Mouse (Mus musculus) stomach, embryonic 16.5 days (tissue): Measurements from ENCODE around the gene Gna13. TPM values are rescaled to one million over a fixed set of nuclear protein-coding genes. Genes with fewer than 3 reads are reported as not detected.

ENCODE experiments used
- ATAC-seq: fragments of 200-750 bp; cut with Nextera tagmentation; 2 replicates; pipeline ENCODE4 v1.8.0; 2017; ENCODE audit warnings: moderate number of reproducible peaks, moderate TSS enrichment; ENCODE audit not compliant: insufficient read depth, low FRiP score
- H3K27ac ChIP-seq: fragments of 300-500 bp; sonication (generic); 2 replicates; pipeline ENCODE4 v1.5.1; 2014; ENCODE audit warnings: low read length
- H3K27me3 ChIP-seq: fragments of 300-500 bp; sonication (generic); 2 replicates; pipeline ENCODE4 v1.6.1; 2014; ENCODE audit warnings: low read length, control low read depth, mixed read lengths; ENCODE audit not compliant: control insufficient read depth, insufficient read depth
- H3K36me3 ChIP-seq: fragments of 300-500 bp; sonication (generic); 2 replicates; pipeline ENCODE4 v1.6.1; 2014; ENCODE audit warnings: low read length; ENCODE audit not compliant: control insufficient read depth, insufficient read depth
- H3K4me1 ChIP-seq: fragments of 300-500 bp; sonication (generic); 2 replicates; pipeline ENCODE4 v1.6.1; 2014; ENCODE audit warnings: low read length, control low read depth, mixed read lengths; ENCODE audit not compliant: control insufficient read depth, insufficient read depth
- H3K4me2 ChIP-seq: fragments of 300-500 bp; sonication (generic); 2 replicates; pipeline ENCODE4 v1.6.1; 2014; ENCODE audit warnings: low read depth, low read length, mixed read lengths
- H3K4me3 ChIP-seq: fragments of 300-500 bp; sonication (generic); replicated peaks from 2 replicates; pipeline ENCODE4 v1.5.1; 2014; ENCODE audit warnings: mild to moderate bottlenecking, low read length
- H3K9ac ChIP-seq: fragments of 300-500 bp; sonication (generic); 2 replicates; pipeline ENCODE4 v1.6.1; 2014; ENCODE audit warnings: low read length
- H3K9me3 ChIP-seq: fragments of 300-500 bp; sonication (generic); replicated peaks from 2 replicates; pipeline ENCODE4 v1.6.1; 2016; ENCODE audit warnings: low read length, control low read depth; ENCODE audit not compliant: control insufficient read depth
- WGBS: fragments of 180-500 bp; shearing (Covaris S2); extraction: QIAGEN DNeasy Blood & Tissue Kit; methylation state at CpG from one replicate; pipeline ENCODE4 v1.1.7; 2014; 5-methylcytosine and 5-hydroxymethylcytosine counted together
- polyA plus RNA-seq: library from polyadenylated mRNA; unstranded; fragments of >200 nt; fragmentation: Nextera tagmentation; extraction: Ambion mirVana; gene quantifications from 2 replicates; pipeline ENCODE4 v1.2.1, GENCODE M21; 2015

Gna13 gene
- polyA plus RNA-seq, 1 experiment from 2014 or later: 28.8 TPM

DNA sequence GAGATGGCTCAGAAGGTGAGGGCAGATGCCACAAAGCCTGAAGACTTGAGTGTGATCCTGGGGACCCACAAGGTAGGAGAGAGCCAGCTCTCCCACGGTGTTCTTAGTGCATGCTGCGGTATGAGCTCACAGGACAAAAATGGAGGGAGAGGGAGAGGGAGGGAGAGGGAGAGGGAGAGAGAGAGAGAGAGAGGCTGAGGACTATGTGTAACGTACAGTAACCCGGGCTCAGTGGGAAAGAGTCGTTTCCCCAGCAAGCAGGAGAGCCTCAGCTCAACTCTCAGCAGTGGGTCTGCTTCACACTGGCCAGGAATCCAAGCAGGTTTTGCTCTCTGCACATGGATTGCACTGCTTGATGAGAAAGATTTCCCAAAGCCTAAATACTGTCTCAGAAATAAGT is 76.6 kb downstream of the Gna13 start:
- Histone ChIP-seq H3K27me3 (no peaks in the 10 kb centered on the region), H3K4me2 (peak overlapping the region; percentile 75), H3K9me3 (no peaks in the 10 kb centered on the region), H3K27ac (peak overlapping the region; percentile 75; the same call in 1 of the 2 replicates), H3K9ac (peak overlapping the region; percentile 73), H3K4me1 (no peaks in the 10 kb centered on the region), H3K36me3 (0 out of 2 replicates have a peak, but pooled peaks cover 2% of the 10 kb centered on the region), H3K4me3 (peak overlapping the region; percentile 54)
- peak; percentile 38; the same call in 1 of the 2 replicates for ATAC-seq
- whole genome bisulfite sequencing: 12% methylated on average over 5 of the region's 5 CpGs

- H3K4me1 ChIP-seq: no peaks in the 10 kb centered on the region
- H3K27ac ChIP-seq: peak overlapping the region; percentile 75
- WGBS: under 1% methylated on average over 32 of the region's 32 CpGs
- H3K36me3 ChIP-seq: no peaks in the 10 kb centered on the region
- H3K27me3 ChIP-seq: no peaks in the 10 kb centered on the region
- peak; percentile 84; the same call in 1 of the 2 replicates for ATAC-seq
- H3K4me2 ChIP-seq: peak overlapping the region; percentile 75
- peak overlapping the region; percentile 54 for H3K4me3 ChIP-seq
- H3K9ac ChIP-seq: peak overlapping the region; percentile 73
- no peaks in the 10 kb centered on the region for H3K9me3 ChIP-seq
Measured at GRCm38 (mm10) chr11:109439829-109440340, 77.3 kb downstream of the Gna13 start.

DNA sequence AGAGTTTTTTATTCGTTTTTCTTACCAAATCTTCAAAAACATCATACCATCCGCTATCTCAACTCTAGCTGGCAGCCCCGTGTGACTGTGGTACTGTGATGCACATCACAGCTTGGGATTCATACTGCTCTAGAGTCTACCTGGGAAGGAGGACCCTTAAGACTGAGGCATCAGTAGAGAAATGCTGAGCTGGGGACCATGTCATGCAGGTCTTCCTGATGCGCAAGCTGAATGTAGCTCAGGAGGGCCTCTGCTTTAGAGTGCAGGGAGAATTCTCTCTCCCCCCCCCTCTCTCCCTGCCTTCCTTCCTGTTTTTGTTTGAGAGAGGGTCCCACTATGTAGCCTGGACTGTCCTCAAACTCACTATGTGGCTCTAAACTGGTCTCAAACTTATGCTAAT is 78.0 kb downstream of the Gna13 start:
- no peak overlapping the region; the same call in 1 of the 2 replicates for H3K9ac ChIP-seq
- no peaks in the 10 kb centered on the region for H3K27me3 ChIP-seq
- no peak for ATAC-seq
- no peaks in the 10 kb centered on the region for H3K4me1 ChIP-seq
- no peak overlapping the region for H3K27ac ChIP-seq
- H3K36me3 ChIP-seq: no peaks in the 10 kb centered on the region
- H3K9me3 ChIP-seq: no peaks in the 10 kb centered on the region
- WGBS: 63% methylated on average over 4 of the region's 4 CpGs
- peak overlapping the region; percentile 54 for H3K4me3 ChIP-seq
- peak overlapping the region; percentile 75 for H3K4me2 ChIP-seq

GRCm38 (mm10) chr11:109441119-109441518 is 78.5 kb downstream of the Gna13 start:
- Histone ChIP-seq H3K9ac (no peak overlapping the region), H3K9me3 (no peaks in the 10 kb centered on the region), H3K4me3 (no peak overlapping the region), H3K4me2 (no peak overlapping the region), H3K27ac (no peak overlapping the region), H3K27me3 (no peaks in the 10 kb centered on the region), H3K4me1 (no peaks in the 10 kb centered on the region), H3K36me3 (no peaks in the 10 kb centered on the region)
- WGBS: 73% methylated on average over 3 of the region's 3 CpGs
- no peak for ATAC-seq

DNA sequence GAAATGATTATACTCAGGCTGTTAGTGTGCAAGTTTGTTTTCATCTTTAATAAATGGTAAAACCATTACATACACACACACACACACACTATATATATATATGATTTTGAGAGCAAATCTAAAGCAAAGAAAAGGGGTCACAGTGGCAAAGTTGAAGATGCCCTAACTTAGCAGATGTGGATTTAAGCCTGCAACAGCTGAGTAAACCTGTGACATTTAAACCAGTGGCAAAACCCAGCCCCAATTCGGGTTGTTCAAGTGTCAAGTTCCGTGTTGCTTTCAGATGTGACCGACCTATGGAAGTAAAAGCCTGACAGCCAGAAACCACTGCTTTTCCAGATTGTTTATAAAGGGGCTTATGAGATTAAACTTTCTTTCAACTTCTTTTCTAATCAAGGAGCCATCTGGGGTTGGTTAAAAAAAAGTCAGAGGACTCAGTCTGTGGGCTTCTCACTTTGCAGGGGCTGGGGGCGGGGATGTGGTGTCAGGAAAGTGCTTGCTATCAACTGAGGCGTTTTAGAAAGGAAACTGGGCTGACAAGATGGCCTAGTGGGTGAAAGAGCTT is 79.6 kb downstream of the Gna13 start:
- no peak overlapping the region for H3K27ac ChIP-seq
- no peaks in the 10 kb centered on the region for H3K9me3 ChIP-seq
- H3K4me1 ChIP-seq: no peaks in the 10 kb centered on the region
- WGBS: 21% methylated on average over 5 of the region's 5 CpGs
- H3K4me2 ChIP-seq: no peak overlapping the region
- no peak overlapping the region for H3K9ac ChIP-seq
- no peaks in the 10 kb centered on the region for H3K36me3 ChIP-seq
- no peaks in the 10 kb centered on the region for H3K27me3 ChIP-seq
- no peak for ATAC-seq
- no peak overlapping the region for H3K4me3 ChIP-seq

- no peaks in the 10 kb centered on the region for H3K4me1 ChIP-seq
Measured at GRCm38 (mm10) chr11:109443468-109444263, 81.0 kb downstream of the Gna13 start.

GRCm38 (mm10) chr11:109444600-109444999 is 82.0 kb downstream of the Gna13 start:
- H3K9me3 ChIP-seq: no peaks in the 10 kb centered on the region
- H3K27me3 ChIP-seq: no peaks in the 10 kb centered on the region
- H3K4me2 ChIP-seq: no peak overlapping the region
- WGBS: 56% methylated on average over 7 of the region's 7 CpGs
- H3K4me1 ChIP-seq: no peaks in the 10 kb centered on the region
- no peak overlapping the region for H3K9ac ChIP-seq
- ATAC-seq: no peak
- no peaks in the 10 kb centered on the region for H3K36me3 ChIP-seq
- no peak overlapping the region for H3K4me3 ChIP-seq
- no peak overlapping the region for H3K27ac ChIP-seq

More at GRCm38 (mm10) chr11:109443468-109444263, 81.0 kb downstream of the Gna13 start:
- H3K9me3 ChIP-seq: no peaks in the 10 kb centered on the region
- no peak for ATAC-seq
- WGBS: 87% methylated on average over 8 of the region's 8 CpGs
- H3K36me3 ChIP-seq: no peaks in the 10 kb centered on the region
- no peak overlapping the region for H3K4me3 ChIP-seq
- no peak overlapping the region for H3K9ac ChIP-seq
- H3K27ac ChIP-seq: no peak overlapping the region
- no peaks in the 10 kb centered on the region for H3K27me3 ChIP-seq
- H3K4me2 ChIP-seq: no peak overlapping the region

- H3K4me3 ChIP-seq: no peak overlapping the region
- no peak overlapping the region for H3K27ac ChIP-seq
- no peak overlapping the region for H3K9ac ChIP-seq
- no peaks in the 10 kb centered on the region for H3K9me3 ChIP-seq
- ATAC-seq: no peak; the same call in 1 of the 2 replicates
- WGBS: 44% methylated on average over 13 of the region's 13 CpGs
- no peak overlapping the region for H3K4me2 ChIP-seq
- H3K4me1 ChIP-seq: no peaks in the 10 kb centered on the region
- no peaks in the 10 kb centered on the region for H3K36me3 ChIP-seq
- no peaks in the 10 kb centered on the region for H3K27me3 ChIP-seq
Measured at GRCm38 (mm10) chr11:109445438-109446035, 82.9 kb downstream of the Gna13 start.
